Mouse (Mus musculus) kidney, postnatal 25 days (tissue): ENCODE data around the gene Sin3b.

ENCODE experiments used
- DNase-seq, 2 experiments: peaks; one replicate each; pipeline ENCODE4 v3.0.0; 2021; ENCODE audit warnings: mixed read lengths in 2 of 2

Sin3b gene

GRCm38 (mm10) chr8:72753781-72754180 is 30.7 kb downstream of the Sin3b start:
- DNase-seq = peak in 1 of 2 experiments; percentile 14

GRCm38 (mm10) chr8:72756031-72756430 is 32.9 kb downstream of the Sin3b start:
- peak; percentile 1 to 4 for DNase-seq

GRCm38 (mm10) chr8:72756771-72757390 is 33.8 kb downstream of the Sin3b start:
- DNase-seq = peak in 1 of 2 experiments; percentile 43

- peak in 1 of 2 experiments; percentile 28 for DNase-seq
Observed at GRCm38 (mm10) chr8:72757426-72758195, 34.5 kb downstream of the Sin3b start.

- DNase-seq = peak in 1 of 2 experiments; percentile 3
Observed at GRCm38 (mm10) chr8:72758310-72758709, 35.2 kb downstream of the Sin3b start.

- DNase-seq = no peak
Observed at GRCm38 (mm10) chr8:72760216-72760615, 37.1 kb downstream of the Sin3b start.

- DNase-seq = peak; percentile 29 to 71
Observed at GRCm38 (mm10) chr8:72761322-72762051, 38.4 kb downstream of the Sin3b start, which contains the start of gene F2rl3. Gene F2rl3 (plus strand): TSS chr8:72761880.

- DNase-seq = no peak
Observed at GRCm38 (mm10) chr8:72762306-72762705, 39.2 kb downstream of the Sin3b start.

- no peak for DNase-seq
Observed at GRCm38 (mm10) chr8:72765696-72766095, 42.6 kb downstream of the Sin3b start.

- no peak for DNase-seq
Observed at GRCm38 (mm10) chr8:72766777-72767176, 43.7 kb downstream of the Sin3b start.

GRCm38 (mm10) chr8:72777797-72778196 is 54.7 kb downstream of the Sin3b start:
- DNase-seq = no peak

GRCm38 (mm10) chr8:72780644-72781043 is 57.6 kb downstream of the Sin3b start:
- DNase-seq = no peak

GRCm38 (mm10) chr8:72801583-72801982 is 78.5 kb downstream of the Sin3b start:
- DNase-seq = no peak
